Mouse (Mus musculus) ES-Bruce4 (cell line): ENCODE measurements around the gene Shisa2.

Source experiments
- EP300 ChIP-seq: IDR thresholded peaks from 2 replicates; pipeline ENCODE4 v1.6.1; 2011; ENCODE audit warnings: low read depth, low read length; ENCODE audit not compliant: insufficient read depth
- POLR2A ChIP-seq: IDR thresholded peaks from one replicate; pipeline ENCODE4 v1.8.1; 2011; ENCODE audit warnings: low read length; ENCODE audit not compliant: insufficient read depth

GRCm38 (mm10) chr14:59633988-59634387 lies 8.9 kb downstream of the Shisa2 start:
- TF ChIP-seq EP300 (no peak), POLR2A (no peak)
